Mouse (Mus musculus): ENCODE results near the gene Zbtb17.

GRCm38 (mm10) chr4:141406516-141407299, 37.7 kb upstream of the Zbtb17 start:
- TF ChIP-seq ZC3H11A (IDR thresholded peaks at IDR 0.05; ENCODE audit: borderline replicate concordance, low read depth, low read length) (no peak; the same call in 1 of the 2 replicates), ZNF384 (IDR thresholded peaks at IDR 0.05; ENCODE audit: low read depth, low read length) (no peak), MAFK (IDR thresholded peaks at IDR 0.05; ENCODE audit: insufficient read depth, low read depth, low read length) (no peak), CHD2 (IDR thresholded peaks at IDR 0.05; ENCODE audit: low read depth, low read length) (no peak)
